Mouse (Mus musculus): ENCODE data around the gene Gtpbp4.
"Not testable (repeated sequence)": the region's sequence is repeated elsewhere in the genome, so short reads cannot be mapped to it uniquely, and the experiment has no call there.

- not testable (repeated sequence) for TF ChIP-seq CTCF (IDR thresholded peaks at IDR 0.05; ENCODE audit: control insufficient read depth, insufficient read depth, insufficient replicate concordance, low read depth, low read length); POLR2A (IDR thresholded peaks at IDR 0.05; ENCODE audit: control insufficient read depth, low read depth, low read length)
Observed at GRCm38 (mm10) chr13:8959058-8959457, 36.8 kb downstream of the Gtpbp4 start.
